Mouse (Mus musculus) myocyte (in vitro differentiated cells): ENCODE measurements at regions not wholly inside any gene's neighbourhood (a gene's known extent, or its start where the extent isn't known, plus 50 kb on each side); places are given as distances from the start of the nearest gene placed in this dataset.
"Not testable (repeated sequence)": the region's sequence is repeated elsewhere in the genome, so short reads cannot be mapped to it uniquely, and the experiment has no call there.

Experiments used
- H3K27me3 ChIP-seq: one replicate; pipeline ENCODE4 v1.6.1; 2011; ENCODE audit not compliant: control insufficient read depth, insufficient read depth, insufficient read length
- H3K36me3 ChIP-seq: one replicate; pipeline ENCODE4 v1.6.1; 2011; ENCODE audit not compliant: control insufficient read depth, insufficient read depth
- H3K4me2 ChIP-seq: one replicate; pipeline ENCODE4 v1.6.1; 2011; ENCODE audit warnings: low read depth, control low read depth
- H3K4me3 ChIP-seq: one replicate; pipeline ENCODE4 v1.5.1; 2011; ENCODE audit warnings: mild to moderate bottlenecking, control low read depth, moderate library complexity
- H3K79me2 ChIP-seq: one replicate; pipeline ENCODE4 v1.6.1; 2011; ENCODE audit not compliant: control insufficient read depth, insufficient read depth
- H3ac ChIP-seq: one replicate; pipeline ENCODE4 v1.6.1; 2011; ENCODE audit not compliant: control insufficient read depth, insufficient read length
- CEBPB ChIP-seq: IDR thresholded peaks from 2 replicates; pipeline ENCODE4 v1.6.1; 2011; ENCODE audit warnings: mild to moderate bottlenecking, moderate library complexity; ENCODE audit not compliant: poor library complexity, insufficient read depth, severe bottlenecking
- E2F4 ChIP-seq: IDR thresholded peaks from one replicate; pipeline ENCODE4 v1.6.1; 2011; ENCODE audit warnings: mild to moderate bottlenecking, control low read depth, moderate library complexity; ENCODE audit not compliant: insufficient read depth
- MAX ChIP-seq: IDR thresholded peaks from one replicate; pipeline ENCODE4 v1.6.1; 2011; ENCODE audit warnings: low read depth, mild to moderate bottlenecking, control low read depth
- MYOD1 ChIP-seq, 3 experiments: IDR thresholded peaks; one replicate each; pipeline ENCODE4 v1.6.1; 2011; ENCODE audit warnings: control low read depth in 2 of 3, low read depth in 2 of 3, mild to moderate bottlenecking in 2 of 3, moderate library complexity in 1 of 3; ENCODE audit not compliant: insufficient read length in 2 of 3, control insufficient read depth in 1 of 3
- MYOG ChIP-seq, 3 experiments: IDR thresholded peaks; one replicate each; pipeline ENCODE4 v1.6.1; 2011; ENCODE audit warnings: control low read depth in 2 of 3, low read depth in 2 of 3, mild to moderate bottlenecking in 2 of 3; ENCODE audit not compliant: insufficient read length in 2 of 3, control insufficient read depth in 1 of 3, insufficient read depth in 1 of 3
- POLR2A ChIP-seq: IDR thresholded peaks from one replicate; pipeline ENCODE4 v1.6.1; 2011; ENCODE audit warnings: low read depth, mild to moderate bottlenecking, control low read depth, moderate library complexity; ENCODE audit not compliant: insufficient read length
- POLR2AphosphoS2 ChIP-seq: IDR thresholded peaks from one replicate; pipeline ENCODE4 v1.6.1; 2011; ENCODE audit warnings: low read depth, control low read depth; ENCODE audit not compliant: insufficient read length
- REST ChIP-seq: IDR thresholded peaks from one replicate; pipeline ENCODE4 v1.6.1; 2011; ENCODE audit warnings: mild to moderate bottlenecking, control low read depth, moderate library complexity; ENCODE audit not compliant: insufficient read depth, insufficient read length
- SRF ChIP-seq: IDR thresholded peaks from one replicate; pipeline ENCODE4 v1.6.1; 2011; ENCODE audit warnings: low read depth; ENCODE audit not compliant: control insufficient read depth, insufficient read length
- TCF12 ChIP-seq: IDR thresholded peaks from one replicate; pipeline ENCODE4 v1.6.1; 2011; ENCODE audit warnings: mild to moderate bottlenecking, control low read depth; ENCODE audit not compliant: poor library complexity, insufficient read depth, severe bottlenecking
- TCF3 ChIP-seq: IDR thresholded peaks from one replicate; pipeline ENCODE4 v1.6.1; 2011; ENCODE audit warnings: low read depth, control low read depth; ENCODE audit not compliant: insufficient read length
- USF1 ChIP-seq: IDR thresholded peaks from one replicate; pipeline ENCODE4 v1.6.1; 2011; ENCODE audit warnings: low read depth, mild to moderate bottlenecking, control low read depth, moderate library complexity

DNA sequence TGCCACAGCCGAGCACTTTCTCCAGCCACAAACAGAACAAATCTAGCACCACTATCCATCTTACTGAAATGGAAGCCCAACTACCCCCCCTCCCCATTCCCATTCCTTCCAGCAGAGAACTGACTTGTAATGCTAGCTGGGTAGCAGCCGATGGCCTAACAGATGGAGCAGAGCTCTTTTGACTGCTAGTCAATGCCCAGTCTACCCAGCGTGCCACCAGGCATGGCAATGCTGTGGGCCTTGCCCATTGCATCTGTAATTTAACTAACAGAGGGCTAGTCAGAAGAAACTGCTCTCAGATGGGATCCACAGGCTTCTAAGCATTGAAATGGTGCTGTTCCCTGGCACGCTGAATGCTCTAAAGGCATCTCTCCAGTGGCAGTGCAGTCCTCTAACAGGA is 219.4 kb upstream of the Irak1bp1 start:
- no peaks in the 10 kb centered on the region for H3K36me3 ChIP-seq
- no peak overlapping the region for H3ac ChIP-seq
- H3K4me2 ChIP-seq, result no peak overlapping the region
- H3K4me3 ChIP-seq, result no peak overlapping the region
- H3K27me3 ChIP-seq, result no peaks in the 10 kb centered on the region
- TF ChIP-seq TCF3 (no peak), POLR2A (no peak), TCF12 (no peak), MYOG (IDR thresholded peaks at IDR 0.05; ENCODE audit: control insufficient read depth in 1 of 3, insufficient read depth in 1 of 3, insufficient read length in 2 of 3, low read depth in 2 of 3) (no peak), SRF (no peak), MYOD1 (IDR thresholded peaks at IDR 0.05; ENCODE audit: control insufficient read depth in 1 of 3, insufficient read length in 2 of 3, low read depth in 2 of 3) (no peak), E2F4 (no peak), CEBPB (no peak), MAX (no peak), REST (no peak), USF1 (no peak), POLR2AphosphoS2 (no peak)
- no peaks in the 10 kb centered on the region for H3K79me2 ChIP-seq

DNA sequence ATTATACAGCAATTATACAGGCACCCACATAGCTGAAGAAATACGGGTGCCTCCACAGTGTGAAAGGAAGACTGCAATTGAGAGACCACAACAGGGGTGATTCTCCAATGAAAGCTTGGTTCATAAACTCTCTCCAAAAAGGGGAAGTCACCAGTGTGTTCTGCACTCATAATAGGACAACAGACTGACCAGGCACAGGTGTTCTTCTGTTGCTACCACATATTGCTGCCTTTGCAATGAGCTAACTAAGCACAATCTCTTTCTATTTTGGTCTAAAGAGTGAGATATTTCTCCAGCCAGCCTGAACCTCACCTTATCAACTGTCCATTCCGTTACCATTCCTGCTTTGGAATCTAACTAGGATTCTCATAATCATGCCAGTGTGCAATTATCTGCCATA is 216.8 kb upstream of the Irak1bp1 start:
- no peak for TF ChIP-seq MAX
- no peak for TF ChIP-seq MYOG (IDR thresholded peaks at IDR 0.05; ENCODE audit: control insufficient read depth in 1 of 3, insufficient read depth in 1 of 3, insufficient read length in 2 of 3, low read depth in 2 of 3)
- no peak for TF ChIP-seq USF1
- TF ChIP-seq E2F4, result no peak
- TF ChIP-seq SRF, result no peak
- no peak for TF ChIP-seq TCF12
- no peak for TF ChIP-seq CEBPB
- Histone ChIP-seq H3K27me3 (no peaks in the 10 kb centered on the region), H3K79me2 (no peaks in the 10 kb centered on the region), H3ac (no peak overlapping the region), H3K4me3 (no peak overlapping the region), H3K36me3 (no peaks in the 10 kb centered on the region), H3K4me2 (no peak overlapping the region)

DNA sequence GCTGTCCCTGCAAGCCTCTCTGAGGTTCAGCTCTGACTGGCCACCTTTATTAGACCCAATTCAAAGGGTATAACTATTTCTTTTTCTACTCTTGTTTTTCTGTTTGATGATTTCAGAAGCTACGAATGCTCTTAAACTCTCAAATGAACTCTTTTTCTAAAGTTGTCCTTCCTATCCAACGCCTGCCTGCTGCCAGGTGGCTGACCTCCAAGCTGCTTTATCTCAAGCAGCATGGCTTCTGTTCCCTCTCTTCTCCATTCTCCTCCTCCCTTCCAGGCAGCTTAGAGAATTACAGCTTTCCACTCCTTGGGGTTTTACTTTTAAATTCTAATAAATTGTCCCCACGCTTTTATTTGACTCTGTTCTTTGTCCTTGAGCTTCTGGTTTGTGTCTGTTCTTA is 196.9 kb upstream of the Irak1bp1 start:
- Histone ChIP-seq H3K79me2 (no peaks in the 10 kb centered on the region), H3K27me3 (no peaks in the 10 kb centered on the region), H3K4me2 (no peak overlapping the region), H3K4me3 (no peak overlapping the region), H3K36me3 (no peaks in the 10 kb centered on the region), H3ac (no peak overlapping the region)
- TF ChIP-seq POLR2A (no peak), CEBPB (no peak), REST (no peak)

DNA sequence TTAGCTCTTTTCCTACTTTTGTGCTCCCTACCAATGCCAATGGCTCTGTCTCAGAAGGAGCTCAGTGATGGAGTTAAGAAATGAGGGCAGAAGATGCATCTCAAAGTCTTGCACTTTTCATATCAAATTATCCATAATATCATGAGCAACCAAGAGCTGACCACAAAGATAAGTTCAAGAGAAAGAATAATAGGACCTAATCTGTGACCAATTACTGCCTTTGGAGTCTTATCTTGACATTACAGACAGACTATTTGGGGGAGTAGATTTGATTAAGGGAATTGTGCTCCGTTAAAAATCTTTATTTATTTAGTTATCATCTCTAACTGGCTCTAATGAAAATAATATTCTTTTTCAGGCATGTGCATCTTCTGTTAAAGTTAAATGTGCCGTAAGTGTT is 189.1 kb upstream of the Irak1bp1 start:
- no peaks in the 10 kb centered on the region for H3K79me2 ChIP-seq
- H3ac ChIP-seq, result no peak overlapping the region
- TF ChIP-seq MAX (no peak), POLR2AphosphoS2 (no peak), MYOD1 (IDR thresholded peaks at IDR 0.05; ENCODE audit: control insufficient read depth in 1 of 3, insufficient read length in 2 of 3, low read depth in 2 of 3) (no peak), E2F4 (no peak), SRF (no peak), POLR2A (no peak)
- no peak overlapping the region for H3K4me2 ChIP-seq
- no peaks in the 10 kb centered on the region for H3K27me3 ChIP-seq
- H3K36me3 ChIP-seq, result no peaks in the 10 kb centered on the region
- no peak overlapping the region for H3K4me3 ChIP-seq

DNA sequence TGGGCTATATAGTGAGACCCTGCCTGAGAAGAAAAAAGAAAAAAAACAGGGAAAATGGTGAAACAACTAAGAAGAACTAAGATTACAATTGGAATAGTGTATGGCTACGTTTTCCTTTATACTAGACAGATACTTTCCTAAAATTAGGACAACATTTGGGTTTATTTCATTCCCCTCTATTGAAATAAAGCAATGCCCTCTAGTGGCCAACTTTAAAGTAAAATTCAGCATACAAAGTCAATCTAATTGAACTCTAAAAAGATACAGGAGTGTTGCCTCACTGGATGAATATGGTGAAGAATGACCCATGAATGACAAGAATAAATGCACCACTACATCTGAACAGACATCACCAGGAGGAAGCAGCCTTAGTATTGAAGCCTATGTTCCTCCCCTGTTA is 185.4 kb upstream of the Irak1bp1 start:
- Histone ChIP-seq H3ac (no peak overlapping the region), H3K79me2 (no peaks in the 10 kb centered on the region), H3K36me3 (no peaks in the 10 kb centered on the region), H3K27me3 (no peaks in the 10 kb centered on the region), H3K4me2 (no peak overlapping the region), H3K4me3 (no peak overlapping the region)
- no peak for TF ChIP-seq SRF
- no peak for TF ChIP-seq E2F4
- TF ChIP-seq POLR2A, result no peak

DNA sequence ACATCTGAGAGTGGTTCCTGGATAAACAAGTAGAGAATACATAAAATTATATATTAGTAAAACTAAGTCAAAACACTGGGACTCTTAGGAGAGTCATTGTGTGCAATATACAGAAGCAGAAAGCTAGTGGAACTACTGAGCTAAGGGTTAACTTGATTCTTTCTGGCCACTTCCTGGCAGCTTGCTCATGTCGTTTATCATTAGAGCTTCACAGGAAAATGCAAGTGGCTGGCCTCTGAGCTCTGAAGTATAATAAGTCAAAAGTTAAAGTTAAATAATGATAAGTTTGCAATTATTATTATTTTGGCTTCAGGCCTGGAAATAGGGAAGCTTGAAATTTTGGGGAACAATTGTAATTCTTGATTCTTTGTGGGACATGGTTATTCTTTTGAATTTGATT is 173.8 kb upstream of the Irak1bp1 start:
- not testable (repeated sequence) for H3ac ChIP-seq, H3K36me3 ChIP-seq, H3K4me3 ChIP-seq, H3K4me2 ChIP-seq, H3K27me3 ChIP-seq, H3K79me2 ChIP-seq
